Mouse (Mus musculus) olfactory bulb, adult 2 months (tissue): ENCODE measurements around the gene Cdca3.

ENCODE experiments used
- CTCF ChIP-seq: fragments of 200-500 bp; IDR thresholded peaks from 2 replicates; pipeline ENCODE4 v1.5.1; 2012; ENCODE audit warnings: low read depth, mild to moderate bottlenecking, low read length, moderate library complexity; ENCODE audit not compliant: insufficient read depth
- POLR2A ChIP-seq: fragments of 200-500 bp; IDR thresholded peaks from 2 replicates; pipeline ENCODE4 v1.6.1; 2012; ENCODE audit warnings: mild to moderate bottlenecking, low read depth, low read length, moderate library complexity; ENCODE audit not compliant: insufficient read depth

DNA sequence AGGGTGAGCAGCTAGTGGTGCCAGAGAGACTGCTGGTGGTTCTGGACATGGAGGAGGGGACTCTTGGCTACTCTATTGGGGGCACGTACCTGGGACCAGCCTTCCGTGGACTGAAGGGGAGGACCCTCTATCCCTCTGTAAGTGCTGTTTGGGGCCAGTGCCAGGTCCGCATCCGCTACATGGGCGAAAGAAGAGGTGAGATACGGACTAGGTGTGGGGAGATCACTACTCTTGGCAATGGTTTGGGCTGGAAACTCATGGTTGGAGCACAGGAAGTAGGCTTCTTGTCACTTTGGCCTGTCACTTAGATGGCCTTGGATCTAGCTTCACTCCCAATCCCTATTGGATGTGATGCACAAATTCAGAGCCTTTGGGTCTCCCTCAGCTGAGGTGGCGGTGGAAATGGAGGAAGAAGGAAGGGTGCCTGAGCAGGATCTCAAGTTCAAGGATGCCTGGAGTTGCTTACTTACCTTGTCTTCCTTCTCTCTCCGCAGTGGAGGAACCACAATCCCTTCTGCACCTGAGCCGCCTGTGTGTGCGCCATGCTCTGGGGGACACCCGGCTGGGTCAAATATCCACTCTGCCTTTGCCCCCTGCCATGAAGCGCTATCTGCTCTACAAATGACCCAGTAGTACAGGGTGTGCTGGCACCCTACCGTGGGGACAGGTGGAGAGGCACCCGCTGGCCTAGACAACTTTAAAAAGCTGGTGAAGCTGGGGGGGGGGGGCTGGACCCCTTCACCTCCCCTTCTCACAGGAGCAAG, 19.4 kb upstream of the Cdca3 start:
- TF ChIP-seq POLR2A (no peak), CTCF (no peak)
